Mouse (Mus musculus) CD4-positive, CD25-positive, alpha-beta regulatory T cell, adult 9 weeks (primary cell): ENCODE results near the gene Atp8a1. TPM values are rescaled to one million over a fixed set of nuclear protein-coding genes. Genes with fewer than 3 reads are reported as not detected.

ENCODE experiments used
- polyA plus RNA-seq: library from polyadenylated mRNA; unstranded; fragments of 100-300 nt; shearing (Covaris generic); gene quantifications from one replicate; pipeline ENCODE4 v1.2.1, GENCODE M21; 2017

The Atp8a1 gene
- polyA plus RNA-seq, result 8.9 TPM

DNA sequence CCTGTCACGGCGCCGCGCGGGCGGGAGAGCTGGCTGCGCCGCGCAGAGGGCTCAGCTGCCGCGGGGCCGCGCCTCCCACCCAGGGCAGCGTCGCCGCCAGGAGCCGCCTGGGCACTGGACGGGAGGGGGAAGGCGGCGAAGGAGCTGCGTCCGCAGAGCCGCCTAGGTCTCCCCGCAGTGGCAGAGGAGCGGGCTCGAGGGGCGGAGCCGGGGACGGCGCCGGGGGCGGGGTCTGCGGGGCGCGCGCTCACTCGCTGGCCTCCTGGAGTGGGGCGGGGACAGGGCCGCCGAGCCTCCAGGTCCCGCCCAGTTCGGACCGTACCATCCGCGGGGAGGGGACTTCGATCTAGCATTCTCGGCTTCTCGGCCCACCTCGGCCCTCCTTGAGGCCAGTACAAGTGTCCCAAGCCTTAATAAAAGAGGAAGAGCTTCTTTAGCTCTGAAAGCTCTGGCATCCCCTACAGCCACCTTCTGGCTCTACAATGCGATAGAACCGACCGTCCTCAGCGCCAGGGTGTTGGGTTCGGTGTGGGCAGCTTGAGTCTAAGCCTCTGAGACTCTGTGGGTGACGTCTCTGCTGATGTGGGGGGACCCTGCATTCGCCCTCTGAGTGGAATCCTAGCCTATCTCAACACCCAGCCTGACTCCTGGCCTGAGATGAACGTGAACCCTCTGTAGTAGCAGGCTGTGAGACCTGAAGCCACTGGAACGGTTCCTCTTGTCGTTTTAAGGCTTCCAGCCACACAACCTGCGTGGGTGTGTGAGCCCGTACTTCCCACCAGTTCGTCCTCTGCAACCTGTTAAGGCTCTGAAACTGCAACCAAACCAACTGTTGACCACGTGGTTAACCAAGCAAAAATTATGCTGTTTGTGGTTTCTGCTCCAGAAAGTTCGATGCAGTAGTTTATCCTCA, at the start of gene Atp8a1:
Atp8a1 (minus strand) TSS at position 182 of the 913 bp plus-strand sequence.

DNA sequence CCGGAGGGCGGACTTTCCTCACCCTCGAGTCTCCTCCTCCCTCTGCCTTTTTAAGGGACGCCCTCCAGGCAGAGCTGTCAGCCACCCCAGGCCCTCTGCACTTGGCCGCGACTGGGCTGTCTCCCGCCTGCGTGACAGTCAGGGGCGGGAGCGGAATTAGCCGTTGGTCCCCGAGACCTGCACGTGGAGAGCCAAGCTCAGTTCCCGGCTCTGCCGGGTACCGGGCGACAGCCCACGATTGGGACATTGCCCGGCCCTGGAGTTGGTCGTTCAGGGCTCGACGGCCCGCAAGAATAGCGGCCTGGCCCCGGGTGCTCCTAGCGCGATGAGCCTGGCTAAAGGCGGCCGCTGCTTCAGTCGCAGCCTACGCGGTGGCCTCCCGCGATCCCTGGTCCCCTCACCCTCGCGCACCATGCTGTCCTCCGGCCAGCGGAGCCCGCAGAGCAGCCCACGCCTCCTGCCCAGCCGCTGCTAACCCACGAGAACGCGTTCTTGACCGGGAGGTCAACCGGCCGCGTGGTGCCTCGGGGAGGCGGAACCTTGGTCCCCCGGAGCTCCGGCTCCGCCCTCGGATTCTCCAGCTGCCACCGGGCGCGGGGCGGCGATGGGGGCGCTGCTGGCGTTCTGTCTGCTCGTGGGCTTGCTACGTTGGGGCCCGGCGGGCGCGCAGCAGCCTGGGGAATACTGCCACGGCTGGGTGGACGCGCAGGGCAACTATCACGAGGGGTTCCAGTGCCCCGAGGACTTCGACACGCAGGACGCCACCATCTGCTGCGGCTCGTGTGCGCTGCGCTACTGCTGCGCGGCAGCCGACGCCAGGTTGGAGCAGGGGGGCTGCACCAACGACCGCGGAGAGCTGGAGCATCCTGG, 239.2 kb downstream of the Atp8a1 start, which contains the start of gene Shisa3:
Shisa3 (plus strand) TSS at position 79 of the 870 bp plus-strand sequence.

Other genes with a start within 250 kb of the Atp8a1 start
- 0.19 TPM for gene Shisa3, start 239.6 kb downstream of the Atp8a1 start, polyA plus RNA-seq
- gene Gm5108, start 94.2 kb upstream of the Atp8a1 start, polyA plus RNA-seq, result not detected
- gene Gm21905, start 99.0 kb upstream of the Atp8a1 start, polyA plus RNA-seq, result not detected
- gene Grxcr1, start 184.4 kb upstream of the Atp8a1 start, polyA plus RNA-seq, result not detected